Mouse (Mus musculus) T-helper 1 cell (primary cell): ENCODE measurements around the gene Gm9508.
"Not testable (repeated sequence)": the region's sequence is repeated elsewhere in the genome, so short reads cannot be mapped to it uniquely, and the experiment has no call there.

Experiments
- in situ Hi-C: fragments of 300-600 bp; cut with MboI, MseI; formaldehyde crosslinking; loops from one replicate; pipeline ENCODE4 v1.15.1; 2025; ENCODE audit warnings: high pct_unique_total_duplicates

Gm9508 gene

DNA sequence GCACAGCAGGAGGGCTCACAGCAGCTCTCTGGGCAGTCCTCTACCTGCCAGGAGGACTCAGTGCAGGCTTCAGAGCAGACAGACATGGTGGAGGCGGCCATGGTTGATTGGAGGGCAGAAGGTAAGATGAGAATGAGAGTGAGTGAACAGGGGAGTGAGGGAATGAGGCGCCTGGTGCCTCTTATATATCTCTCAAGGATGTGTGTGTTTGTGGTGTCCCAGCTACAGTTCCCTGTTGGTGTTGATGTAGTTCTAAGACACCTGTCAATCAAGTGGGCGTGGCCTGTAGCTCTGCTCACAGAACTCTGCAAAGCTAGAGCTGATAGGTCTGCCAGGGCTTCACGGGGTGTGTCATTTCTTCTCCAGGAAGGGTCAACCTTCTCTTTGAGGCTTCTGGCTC is at the start of gene Gm9508:
TSS of gene Gm9508 (minus strand) at position 101 of the 400 bp plus-strand sequence.
- in situ Hi-C loops = loop anchor here (25.0 kb wide), 1 partner anchor 1940 kb away; the partner anchor contains the start of genes Odf3l2 and Shc2

GRCm38 (mm10) chr10:77741924-77742688 is 45.1 kb upstream of the Gm9508 start, which contains the start of gene Gm18596:
Gene Gm18596 (minus strand): TSS chr10:77742638.
- in situ Hi-C loops = not testable (repeated sequence)

- in situ Hi-C loops = no loop called here
Measured at GRCm38 (mm10) chr10:77738929-77739328, 41.9 kb upstream of the Gm9508 start.

DNA sequence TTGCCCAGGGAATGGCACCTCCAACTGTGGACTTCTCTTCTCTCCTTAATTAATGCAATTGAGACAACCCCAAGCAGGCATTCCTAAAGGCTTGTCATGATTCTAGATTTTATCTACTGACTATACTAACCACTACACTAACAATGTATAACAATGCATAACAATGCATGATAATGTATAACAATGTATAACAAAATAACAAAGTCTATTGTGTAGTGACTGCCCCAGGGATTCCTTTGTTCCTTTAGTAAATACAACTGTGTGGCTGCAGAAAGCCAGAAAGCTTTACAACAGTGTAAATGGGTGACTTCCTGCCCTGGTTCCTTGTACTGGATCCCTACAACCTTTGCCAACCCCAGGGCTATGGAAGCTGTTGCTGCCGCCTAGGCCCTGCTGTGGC is 38.9 kb upstream of the Gm9508 start:
- in situ Hi-C loops = no loop called here

- in situ Hi-C loops = no loop called here
Measured at GRCm38 (mm10) chr10:77729241-77729640, 32.2 kb upstream of the Gm9508 start.

DNA sequence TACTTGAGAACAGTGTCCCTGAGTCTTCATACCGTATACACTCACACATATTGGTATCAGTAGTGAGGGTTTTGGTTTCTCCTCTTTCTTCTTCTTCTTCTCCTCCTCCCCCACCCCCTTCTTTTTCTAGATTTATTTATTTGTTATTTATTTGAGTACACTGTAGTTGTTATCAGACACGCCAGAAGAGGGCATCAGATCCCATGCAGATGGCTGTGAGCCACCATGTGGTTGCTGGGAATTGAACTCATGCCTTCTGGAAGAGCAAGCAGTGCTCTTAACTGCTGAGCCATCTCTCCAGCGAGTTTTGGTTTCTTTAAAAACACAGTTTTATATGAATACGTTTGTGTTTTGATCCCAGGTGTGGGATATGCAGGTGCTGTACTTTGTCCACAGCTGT is 31.2 kb upstream of the Gm9508 start:
- in situ Hi-C loops = no loop called here

DNA sequence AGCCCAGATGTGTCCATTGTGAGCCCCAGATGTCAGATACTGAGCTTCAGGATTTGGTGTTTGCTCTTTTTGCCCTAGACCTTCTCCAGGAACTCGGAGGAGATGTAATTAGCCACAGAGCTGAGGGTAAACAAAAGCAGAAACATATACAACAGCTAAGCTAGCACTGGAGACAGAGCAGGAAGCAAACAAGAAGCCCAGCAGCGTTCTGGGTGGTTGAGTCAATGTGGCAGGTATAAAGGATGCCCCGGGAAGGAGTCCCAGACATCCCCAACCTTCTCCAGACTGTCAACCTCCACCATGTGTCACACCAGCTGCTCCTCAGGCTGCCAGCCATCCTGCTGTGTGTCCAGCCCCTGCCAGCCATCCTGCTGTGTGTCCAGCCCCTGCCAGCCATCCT is 29.2 kb upstream of the Gm9508 start, which contains the start of gene Gm10100:
TSS of gene Gm10100 (plus strand) at position 301 of the 400 bp plus-strand sequence.
- in situ Hi-C loops = no loop called here

DNA sequence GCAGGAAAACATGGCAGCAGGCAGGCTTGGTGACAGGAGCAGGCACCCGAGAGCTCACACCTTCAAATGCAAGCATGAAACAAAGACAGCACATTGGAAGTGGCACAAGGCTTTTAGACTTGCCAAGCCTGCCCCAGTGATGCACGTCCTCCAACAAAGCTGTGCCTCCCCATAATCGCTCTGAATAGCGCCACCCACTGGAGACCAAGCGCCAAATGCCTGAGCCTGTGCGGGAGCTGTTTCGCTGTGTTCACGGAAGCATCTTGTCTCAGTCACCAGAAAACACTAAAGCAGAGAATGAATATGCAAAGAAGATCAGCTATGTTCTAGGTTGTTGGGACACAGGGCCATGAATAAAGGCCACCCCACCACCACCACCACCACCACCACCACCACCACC is 27.8 kb upstream of the Gm9508 start:
- in situ Hi-C loops = loop anchor here (25.0 kb wide), 1 partner anchor 1012 kb away; no protein-coding TSS in a partner anchor

DNA sequence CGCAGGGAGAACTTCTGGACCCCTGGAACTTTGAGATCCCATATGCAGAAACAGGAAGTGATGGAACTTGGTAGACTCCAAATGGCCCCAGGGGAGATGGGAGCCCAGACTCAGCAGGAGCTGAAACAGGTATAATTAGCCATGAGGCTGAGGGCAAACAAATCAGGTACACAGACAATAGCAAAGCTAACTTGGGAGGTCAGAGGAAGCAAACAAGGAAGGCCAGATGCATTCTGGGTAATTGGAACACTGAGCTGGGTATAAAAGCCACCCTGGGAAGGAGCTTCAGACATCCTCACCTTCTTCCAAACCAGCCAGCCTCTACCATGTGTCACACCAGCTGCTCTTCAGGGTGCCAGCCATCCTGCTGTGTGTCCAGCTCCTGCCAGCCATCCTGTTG is 23.3 kb upstream of the Gm9508 start, which contains the start of gene Krtap12-1:
TSS of gene Krtap12-1 (plus strand) at position 301 of the 400 bp plus-strand sequence.
- in situ Hi-C loops = loop anchor here (25.0 kb wide), 1 partner anchor 1017 kb away; no protein-coding TSS in a partner anchor

GRCm38 (mm10) chr10:77715507-77715906 is 18.5 kb upstream of the Gm9508 start, which contains the start of gene Gm10142:
Gene Gm10142 (plus strand): TSS chr10:77715807.
- in situ Hi-C loops = loop anchor here (25.0 kb wide), 1 partner anchor 1022 kb away; no protein-coding TSS in a partner anchor

- in situ Hi-C loops = loop anchor here (25.0 kb wide), 1 partner anchor 1024 kb away; no protein-coding TSS in a partner anchor
Measured at GRCm38 (mm10) chr10:77713734-77714133, 16.7 kb upstream of the Gm9508 start.

DNA sequence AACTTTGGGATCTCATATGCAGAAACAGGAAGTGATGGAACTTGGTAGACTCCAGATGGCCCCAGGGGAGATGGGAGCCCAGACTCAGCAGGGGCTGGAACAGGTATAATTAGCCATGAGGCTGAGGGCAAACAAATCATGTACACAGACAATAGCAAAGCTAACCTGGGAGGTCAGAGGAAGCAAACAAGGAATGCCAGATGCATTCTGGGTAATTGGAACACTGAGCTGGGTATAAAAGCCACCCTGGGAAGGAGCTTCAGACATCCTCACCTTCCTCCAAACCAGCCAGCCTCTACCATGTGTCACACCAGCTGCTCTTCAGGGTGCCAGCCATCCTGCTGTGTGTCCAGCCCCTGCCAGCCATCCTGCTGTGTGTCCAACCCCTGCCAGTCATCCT is 14.1 kb upstream of the Gm9508 start, which contains the start of gene Gm10024:
TSS of gene Gm10024 (plus strand) at position 301 of the 400 bp plus-strand sequence.
- in situ Hi-C loops = loop anchor here (25.0 kb wide), 1 partner anchor 1026 kb away; no protein-coding TSS in a partner anchor

- in situ Hi-C loops = loop anchor here (25.0 kb wide), 1 partner anchor 1027 kb away; no protein-coding TSS in a partner anchor
Measured at GRCm38 (mm10) chr10:77709831-77710230, 12.8 kb upstream of the Gm9508 start.

DNA sequence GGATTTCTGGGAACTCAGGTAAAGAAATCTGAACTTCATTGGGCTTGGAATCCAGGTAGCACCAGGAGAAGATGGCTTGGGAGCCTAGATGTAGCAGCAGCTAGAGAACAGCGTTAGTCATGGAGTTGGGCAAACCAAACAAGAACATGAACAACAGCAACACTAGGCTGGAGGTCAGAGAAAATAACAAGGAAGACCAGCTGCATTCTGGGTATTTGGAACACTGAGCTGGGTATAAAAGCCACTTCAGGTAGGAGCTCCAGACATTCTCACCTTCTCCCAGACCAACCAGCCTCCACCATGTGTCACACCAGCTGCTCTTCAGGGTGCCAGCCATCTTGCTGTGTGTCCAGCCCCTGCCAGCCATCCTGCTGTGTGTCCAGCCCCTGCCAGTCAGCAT is 9.3 kb upstream of the Gm9508 start, which contains the start of gene Gm10272:
TSS of gene Gm10272 (plus strand) at position 301 of the 400 bp plus-strand sequence.
- in situ Hi-C loops = loop anchor here (25.0 kb wide), 1 partner anchor 1031 kb away; no protein-coding TSS in a partner anchor

DNA sequence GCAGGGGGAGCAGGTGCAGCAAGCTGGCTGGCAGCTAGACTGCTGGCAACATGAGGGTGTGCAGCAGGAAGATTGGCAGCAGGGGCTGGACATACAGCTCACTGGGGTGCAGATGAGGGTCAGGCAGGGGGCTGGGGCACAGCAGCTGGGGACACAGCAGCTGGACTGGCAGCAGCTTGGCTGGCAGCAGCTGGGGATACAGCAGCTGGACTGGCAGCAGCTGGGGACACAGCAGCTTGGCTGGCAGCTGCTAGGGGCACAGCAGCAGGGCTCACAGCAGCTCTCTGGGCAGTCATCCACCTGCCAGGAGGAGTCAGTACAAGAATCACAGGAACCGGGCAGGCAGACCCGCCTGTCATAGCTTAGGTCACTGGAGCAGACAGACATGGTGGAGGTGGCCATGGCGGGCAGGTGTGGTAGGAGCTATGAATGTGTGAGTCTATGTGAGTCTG is 6.7 kb downstream of the Gm9508 start, which contains the start of gene Gm19402:
TSS of gene Gm19402 (minus strand) at position 402 of the 452 bp plus-strand sequence.
- in situ Hi-C loops = loop anchor here (25.0 kb wide), 1 partner anchor 1947 kb away; the partner anchor contains the start of genes Odf3l2 and Shc2

DNA sequence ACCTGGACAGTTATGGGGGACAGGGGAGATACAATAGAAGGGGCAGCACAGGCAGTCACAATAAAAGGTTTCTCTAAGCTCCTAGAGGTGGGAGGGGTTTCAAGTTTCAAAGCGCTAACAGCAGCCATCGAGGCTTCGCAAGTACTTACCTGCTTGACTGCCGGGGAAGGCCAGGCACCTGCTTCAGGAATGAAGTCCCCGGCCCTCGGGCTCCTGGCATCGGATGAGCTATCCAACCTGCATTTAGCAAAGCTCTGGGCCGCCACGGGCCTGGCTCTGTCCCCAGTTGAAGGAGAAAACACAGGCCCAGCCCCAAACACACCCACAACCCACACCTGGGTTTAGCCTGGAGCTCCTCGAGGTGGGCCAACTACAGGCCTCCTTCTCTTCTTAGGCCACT is 10.0 kb downstream of the Gm9508 start:
- in situ Hi-C loops = loop anchor here (25.0 kb wide), 1 partner anchor 1950 kb away; the partner anchor contains the start of genes Odf3l2 and Shc2

DNA sequence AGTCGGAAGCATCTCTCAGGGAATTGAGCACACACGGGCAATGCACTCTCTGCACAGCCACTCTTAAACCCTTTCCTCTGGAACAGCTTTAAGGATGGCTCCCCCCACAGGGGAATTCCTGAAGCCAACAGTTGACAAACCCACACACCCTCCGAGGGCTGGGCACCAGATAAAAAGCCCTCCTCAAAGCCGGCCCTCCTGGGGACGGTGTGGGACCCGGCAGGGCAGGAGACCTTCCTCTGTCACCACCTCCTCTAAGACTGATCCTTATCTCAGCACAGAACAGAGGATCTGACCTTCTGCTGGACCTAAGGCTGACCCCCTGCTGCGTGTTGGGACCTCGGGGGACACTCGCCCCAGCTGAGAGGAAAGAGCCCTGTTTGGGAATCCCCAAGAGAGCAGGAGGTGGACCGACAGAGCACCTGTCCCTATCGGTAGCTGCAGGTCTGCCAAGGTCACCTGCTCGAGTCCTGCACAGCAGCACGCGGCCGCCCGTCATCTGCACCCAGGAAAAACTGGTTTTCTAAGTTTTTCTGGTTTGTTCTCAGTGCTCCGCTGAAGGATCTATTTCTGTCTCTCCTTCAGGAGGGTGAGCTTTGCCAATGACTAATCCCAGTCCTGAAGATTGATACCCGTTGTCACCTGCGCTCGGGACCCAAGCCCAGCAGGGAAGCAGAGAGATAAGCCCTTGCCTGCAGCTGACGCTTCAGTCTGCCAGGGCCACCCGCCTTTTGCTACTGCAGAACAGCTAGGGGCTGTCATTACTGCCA is 11.0 kb downstream of the Gm9508 start, which contains the start of gene Tspear:
TSS of gene Tspear (plus strand) at position 675 of the 770 bp plus-strand sequence.
- in situ Hi-C loops = loop anchor here (25.0 kb wide), 1 partner anchor 1951 kb away; the partner anchor contains the start of genes Odf3l2 and Shc2

DNA sequence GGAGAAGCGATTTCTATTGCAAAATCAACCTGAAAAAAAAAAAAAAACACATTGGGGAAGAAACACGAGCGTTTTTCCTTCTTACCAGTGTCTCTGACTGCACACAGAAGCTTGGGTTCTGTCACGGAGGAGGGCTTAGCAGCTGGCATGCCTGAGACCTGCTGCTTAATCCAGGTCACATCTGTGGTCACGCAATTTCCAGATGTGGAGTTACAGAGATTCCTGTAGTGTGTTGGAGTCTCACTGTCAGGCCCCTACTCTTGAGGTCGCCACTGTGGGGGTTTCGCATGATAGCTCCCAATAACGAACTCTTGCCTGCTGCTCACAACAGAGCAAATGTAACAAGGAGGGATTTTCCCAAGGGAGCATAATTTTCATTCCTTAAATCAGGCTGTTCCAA is 12.9 kb downstream of the Gm9508 start:
- in situ Hi-C loops = loop anchor here (25.0 kb wide), 1 partner anchor 1953 kb away; the partner anchor contains the start of genes Odf3l2 and Shc2

DNA sequence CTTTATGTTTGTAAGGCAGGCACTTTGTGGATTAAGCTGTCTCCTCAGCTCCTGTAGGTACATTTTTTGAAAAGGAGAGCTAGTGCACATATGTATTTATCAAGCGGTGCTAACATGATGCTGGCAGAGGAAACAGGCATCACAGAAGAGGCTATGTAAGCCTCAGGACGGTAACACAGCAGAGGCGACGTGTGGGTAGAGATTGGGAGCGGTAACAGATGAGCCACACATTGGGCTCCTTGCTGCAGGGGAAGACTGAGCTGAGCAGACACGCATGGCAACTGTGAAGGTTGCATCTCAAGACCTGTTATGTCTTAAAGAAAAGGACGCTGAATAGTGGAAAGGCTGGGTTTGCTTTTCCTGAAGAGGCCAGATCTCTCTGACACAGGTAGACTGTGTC is 14.0 kb downstream of the Gm9508 start:
- in situ Hi-C loops = loop anchor here (25.0 kb wide), 1 partner anchor 1954 kb away; the partner anchor contains the start of genes Odf3l2 and Shc2

GRCm38 (mm10) chr10:77677562-77677961 is 19.5 kb downstream of the Gm9508 start:
- in situ Hi-C loops = loop anchor here (25.0 kb wide), 1 partner anchor 1960 kb away; the partner anchor contains the start of genes Odf3l2 and Shc2

DNA sequence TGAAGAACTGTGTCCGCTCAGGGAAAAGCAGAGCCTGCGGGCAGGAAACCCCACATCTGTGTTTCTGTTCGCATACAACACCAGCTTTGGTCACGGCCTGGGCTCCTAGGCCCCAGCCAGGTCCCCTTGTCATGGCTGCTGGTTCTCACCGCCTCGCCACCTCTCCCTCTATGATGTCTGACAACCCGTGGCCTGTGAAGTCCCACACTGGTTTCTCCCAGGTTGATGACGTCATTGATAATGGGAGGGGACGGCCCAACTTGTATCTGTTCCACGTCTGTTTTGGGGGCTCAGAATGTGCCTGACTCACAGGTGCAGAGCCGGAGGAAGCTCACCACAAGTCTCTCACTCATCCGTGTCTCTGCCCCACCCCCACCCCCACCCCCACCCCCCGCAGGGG is 23.3 kb downstream of the Gm9508 start:
- in situ Hi-C loops = no loop called here
